Mouse (Mus musculus): ENCODE data around the gene Gm6614. TPM values are rescaled to one million over a fixed set of nuclear protein-coding genes. Genes with fewer than 3 reads are reported as not detected.
"Not testable (repeated sequence)": the region's sequence is repeated elsewhere in the genome, so short reads cannot be mapped to it uniquely, and the experiment has no call there.

Gm6614 gene
- total RNA-seq (2015; ENCODE audit: low replicate concordance) (not detected in 2 replicates), total RNA-seq (2017; ENCODE audit: low replicate concordance) (not detected in 2 replicates)

DNA sequence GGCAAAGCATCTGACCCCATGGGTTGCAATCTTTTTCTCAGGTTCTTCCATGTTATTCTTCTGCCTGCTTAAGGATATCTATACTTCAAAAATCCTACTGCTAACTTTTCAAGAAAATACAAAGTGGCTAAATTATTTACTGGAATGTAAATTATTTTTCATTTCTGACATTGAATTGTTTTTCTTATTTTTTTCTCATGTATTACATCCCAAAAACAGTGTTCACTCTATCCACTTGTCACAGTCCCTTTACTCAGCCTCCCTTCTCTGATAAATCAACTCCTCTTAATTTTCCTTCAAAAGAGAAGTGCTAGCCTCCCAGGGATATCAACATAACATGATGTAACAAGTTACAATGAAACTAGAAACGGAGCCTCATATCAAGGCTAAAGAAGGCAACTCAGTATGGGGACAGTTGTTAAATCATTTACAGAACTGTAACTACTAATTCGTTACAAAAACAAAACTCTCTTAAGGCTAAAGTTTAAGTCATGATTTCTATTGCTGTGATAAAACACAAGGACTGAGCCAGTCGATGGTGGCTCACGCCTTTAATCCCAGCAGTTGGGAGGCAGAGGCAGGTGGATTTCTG lies at the start of gene Gm6614:
TSS of gene Gm6614 (minus strand) at position 51 of the 592 bp plus-strand sequence.
- ATAC-seq (replicated peaks; ENCODE audit: low FRiP score, poor library complexity, severe bottlenecking) = no peak

DNA sequence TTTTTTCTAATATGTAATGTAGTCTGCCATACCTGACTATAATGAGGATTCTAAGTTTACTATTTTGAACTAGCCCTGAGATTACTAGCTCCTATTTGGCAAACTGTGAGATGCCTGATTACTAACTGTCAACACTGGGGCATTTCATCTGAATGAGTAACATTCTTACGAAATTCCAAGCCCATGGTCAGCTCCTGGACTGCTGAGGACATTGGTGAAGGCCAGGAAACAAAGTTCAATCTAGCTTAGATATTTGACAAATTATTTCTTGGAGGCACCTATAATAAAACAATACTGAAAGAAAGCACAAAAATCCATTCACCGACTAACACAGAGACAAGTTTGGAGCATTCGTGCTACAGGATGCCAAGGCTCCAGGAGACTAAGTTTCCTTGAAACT lies 47.1 kb upstream of the Gm6614 start:
- not testable (repeated sequence) for ATAC-seq (replicated peaks; ENCODE audit: low FRiP score, poor library complexity, severe bottlenecking)

- no peak for ATAC-seq (replicated peaks; ENCODE audit: low FRiP score, poor library complexity, severe bottlenecking)
Observed at GRCm38 (mm10) chr6:142047689-142048088, 36.5 kb upstream of the Gm6614 start.

GRCm38 (mm10) chr6:142045746-142046145 lies 34.5 kb upstream of the Gm6614 start:
- ATAC-seq (replicated peaks; ENCODE audit: low FRiP score, poor library complexity, severe bottlenecking) = no peak

DNA sequence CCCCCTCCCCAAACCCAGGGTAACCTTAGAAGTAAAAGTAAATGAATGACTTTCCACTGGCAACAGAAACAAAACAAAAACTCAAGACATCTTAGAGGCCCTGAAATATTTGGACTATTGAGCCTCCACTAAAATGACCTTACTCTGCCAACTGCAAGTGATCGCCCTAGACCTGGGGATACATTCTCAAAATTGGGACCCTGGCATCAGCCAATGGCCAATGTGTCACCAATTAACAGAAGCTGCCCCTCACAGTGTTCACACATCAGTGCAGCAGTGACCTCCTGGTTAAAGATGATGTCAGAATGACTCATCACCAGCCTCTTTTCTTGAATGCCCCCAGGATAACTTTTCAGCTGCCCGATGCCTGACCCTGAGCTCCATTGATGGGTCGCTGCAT lies 30.7 kb upstream of the Gm6614 start:
- no peak for ATAC-seq (replicated peaks; ENCODE audit: low FRiP score, poor library complexity, severe bottlenecking)

DNA sequence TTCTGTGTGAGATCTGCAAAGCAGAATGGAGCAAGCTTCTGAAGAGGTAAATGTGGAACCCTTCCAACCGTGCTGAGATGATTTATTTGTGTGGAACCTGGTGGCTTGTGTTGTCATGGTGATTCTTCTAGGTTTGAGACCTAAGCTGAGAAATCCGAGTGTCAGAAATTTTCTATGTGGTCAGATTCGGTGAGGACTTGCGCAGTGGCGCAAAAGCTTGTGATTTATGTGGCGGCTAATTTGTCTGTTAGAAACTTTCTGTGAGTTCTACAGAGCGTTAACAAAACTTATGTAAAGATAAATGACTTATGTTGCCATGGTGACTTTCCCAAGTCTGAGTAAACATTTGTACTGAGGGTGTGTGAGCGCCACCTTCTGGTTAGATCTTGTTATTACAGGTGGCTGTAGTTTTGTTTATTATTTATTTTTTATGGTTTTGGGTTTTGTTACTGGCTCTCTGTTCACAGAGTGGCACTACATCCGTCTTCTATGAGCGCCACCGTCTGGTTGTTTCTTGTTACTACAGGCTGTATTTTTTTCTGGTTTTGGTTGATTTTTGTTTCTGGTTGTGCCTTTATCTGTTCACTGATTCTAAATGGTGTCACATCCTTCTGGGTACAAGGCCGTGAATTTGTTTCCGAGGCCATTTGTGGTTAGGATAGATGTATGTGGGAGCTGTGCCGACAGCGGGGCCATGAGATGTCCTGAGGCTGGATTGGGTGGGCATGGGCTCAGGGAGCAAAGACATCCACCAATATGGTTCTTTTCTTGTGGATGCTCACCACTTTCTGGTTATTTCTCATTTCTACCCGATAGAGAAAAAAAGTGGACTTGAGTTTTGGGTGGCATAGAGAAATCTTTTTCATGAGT lies 29.3 kb upstream of the Gm6614 start:
- no peak for ATAC-seq (replicated peaks; ENCODE audit: low FRiP score, poor library complexity, severe bottlenecking)

GRCm38 (mm10) chr6:142035771-142036170 lies 24.6 kb upstream of the Gm6614 start:
- ATAC-seq (replicated peaks; ENCODE audit: low FRiP score, poor library complexity, severe bottlenecking) = no peak

DNA sequence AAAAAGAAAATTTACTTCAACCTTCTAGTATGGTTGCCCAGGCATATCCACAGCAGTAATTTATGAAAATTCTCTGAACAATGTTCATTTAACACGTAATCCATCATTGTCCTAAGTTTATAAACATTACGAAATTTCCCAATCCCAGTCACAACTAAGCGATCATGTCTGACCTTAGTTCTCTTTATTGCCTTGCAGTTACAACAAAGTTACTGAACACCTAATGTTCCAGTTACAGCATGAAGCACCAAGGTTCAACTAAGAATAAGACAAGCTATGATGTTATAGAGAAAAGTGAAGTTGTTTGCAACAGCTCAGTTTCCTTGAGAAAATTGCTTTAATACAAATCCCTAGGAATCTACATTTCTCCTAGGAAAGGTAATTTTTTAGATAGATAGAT lies 10.5 kb upstream of the Gm6614 start:
- ATAC-seq (replicated peaks; ENCODE audit: low FRiP score, poor library complexity, severe bottlenecking) = no peak

GRCm38 (mm10) chr6:141986772-141987171 lies 24.4 kb downstream of the Gm6614 start:
- ATAC-seq (replicated peaks; ENCODE audit: low FRiP score, poor library complexity, severe bottlenecking) = no peak

- ATAC-seq (replicated peaks; ENCODE audit: low FRiP score, poor library complexity, severe bottlenecking) = no peak
Observed at GRCm38 (mm10) chr6:141984644-141985043, 26.6 kb downstream of the Gm6614 start.

DNA sequence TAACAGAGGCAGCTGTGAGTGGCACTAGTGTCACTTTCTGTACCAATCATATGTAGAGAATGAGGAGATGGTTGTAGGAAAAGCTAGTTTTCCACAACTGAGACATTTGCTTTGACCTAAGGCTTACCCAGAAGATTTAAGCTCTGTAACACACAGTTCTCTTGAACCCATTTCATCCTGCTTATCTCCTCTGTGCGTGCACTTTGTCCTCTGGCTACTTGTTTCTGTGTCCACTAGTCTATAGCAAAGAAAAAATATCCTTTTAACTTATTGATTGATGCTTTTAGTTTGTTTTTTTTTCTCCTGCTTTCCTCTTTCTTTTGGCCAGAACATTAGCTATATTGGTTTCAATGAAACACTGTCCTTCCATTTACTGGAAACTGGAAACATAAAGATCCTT lies 48.8 kb downstream of the Gm6614 start:
- no peak for ATAC-seq (replicated peaks; ENCODE audit: low FRiP score, poor library complexity, severe bottlenecking)

GRCm38 (mm10) chr6:141961861-141962260 lies 49.4 kb downstream of the Gm6614 start:
- no peak for ATAC-seq (replicated peaks; ENCODE audit: low FRiP score, poor library complexity, severe bottlenecking)

GRCm38 (mm10) chr6:141960482-141960881 lies 50.7 kb downstream of the Gm6614 start:
- no peak for ATAC-seq (replicated peaks; ENCODE audit: low FRiP score, poor library complexity, severe bottlenecking)

DNA sequence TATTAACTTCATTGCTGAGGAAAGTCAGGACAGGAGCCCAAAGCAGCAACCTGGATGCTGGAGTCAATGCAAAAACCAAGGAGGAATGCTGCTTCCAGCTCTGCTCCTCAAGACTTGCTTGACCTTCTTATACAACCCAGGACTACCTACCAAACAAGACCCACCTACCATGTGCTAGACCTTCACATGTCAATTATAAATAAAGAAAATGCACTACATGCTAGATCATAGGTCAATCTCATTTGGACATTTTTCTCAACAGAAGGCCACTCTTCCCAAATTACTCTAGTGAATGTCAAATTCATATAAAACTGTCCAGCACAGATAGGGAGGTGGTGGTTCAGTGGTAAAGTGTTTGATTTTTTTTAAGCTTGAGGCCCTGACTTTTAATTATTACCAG lies 64.4 kb downstream of the Gm6614 start, which contains the start of gene Slco1a1:
TSS of gene Slco1a1 (minus strand) at position 101 of the 400 bp plus-strand sequence.
- ATAC-seq (replicated peaks; ENCODE audit: low FRiP score, poor library complexity, severe bottlenecking) = no peak

- no peak for ATAC-seq (replicated peaks; ENCODE audit: low FRiP score, poor library complexity, severe bottlenecking)
Observed at GRCm38 (mm10) chr6:141940451-141940850, 70.8 kb downstream of the Gm6614 start.

Other genes with a start within 250 kb of the Gm6614 start
- gene Gm5724, start 237.6 kb downstream of the Gm6614 start, total RNA-seq (2015; ENCODE audit: low replicate concordance) = not detected in 2 replicates
- gene Gm5724, start 237.6 kb downstream of the Gm6614 start, total RNA-seq (2017; ENCODE audit: low replicate concordance) = not detected in 2 replicates
- gene Slco1a4, start 155.2 kb downstream of the Gm6614 start, total RNA-seq (2015; ENCODE audit: low replicate concordance) = not detected in 2 replicates
- gene Slco1a4, start 155.2 kb downstream of the Gm6614 start, total RNA-seq (2017; ENCODE audit: low replicate concordance) = not detected in 2 replicates
- not detected in 2 replicates for gene Slco1a1, start 64.5 kb downstream of the Gm6614 start, total RNA-seq (2015; ENCODE audit: low replicate concordance)
- 0.14 and 0.34 TPM in 2 replicates for gene Slco1a1, start 64.5 kb downstream of the Gm6614 start, total RNA-seq (2017; ENCODE audit: low replicate concordance)
- gene Slco1a6, start 197.1 kb upstream of the Gm6614 start, total RNA-seq (2015; ENCODE audit: low replicate concordance) = not detected in 2 replicates
- 7.4 TPM in 1 of 2 replicates, not detected in the other for gene Slco1a6, start 197.1 kb upstream of the Gm6614 start, total RNA-seq (2017; ENCODE audit: low replicate concordance)